Mouse (Mus musculus): Measurements from ENCODE around the gene Fam173a. TPM values are rescaled to one million over a fixed set of nuclear protein-coding genes. Genes with fewer than 3 reads are reported as not detected.
"Not testable (repeated sequence)": the region's sequence is repeated elsewhere in the genome, so short reads cannot be mapped to it uniquely, and the experiment has no call there.

The Fam173a gene
- total RNA-seq, 2 experiments from 2014 or later, result 89.1 to 93.5 TPM

- no peak for DNase-seq (ENCODE audit: low spot score in 2 of 2)
Observed at GRCm38 (mm10) chr17:25765886-25766285, 26.8 kb downstream of the Fam173a start.

- DNase-seq (ENCODE audit: low spot score in 2 of 2), result no peak
Observed at GRCm38 (mm10) chr17:25762591-25762990, 30.1 kb downstream of the Fam173a start.

DNA sequence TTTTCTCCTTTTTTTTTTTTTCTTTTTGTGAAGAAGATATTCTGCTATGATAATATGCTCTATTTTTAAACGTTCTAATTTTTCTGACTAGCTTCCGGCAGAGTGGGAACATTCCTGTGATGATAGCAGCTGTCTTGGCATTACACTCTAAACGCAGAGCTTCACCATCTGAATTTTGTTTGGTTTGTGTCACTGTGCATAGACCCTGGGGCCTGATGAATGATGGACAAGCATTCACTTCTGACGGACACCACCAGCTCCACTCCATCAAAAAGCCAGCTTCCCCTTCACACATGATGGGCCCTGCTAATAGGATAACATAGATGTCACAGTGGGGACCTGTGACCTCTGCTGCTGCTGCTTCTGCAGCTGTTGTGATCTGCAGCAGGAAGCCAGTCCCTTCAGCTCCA lies 31.1 kb downstream of the Fam173a start:
- DNase-seq (ENCODE audit: low spot score in 2 of 2), result no peak

DNA sequence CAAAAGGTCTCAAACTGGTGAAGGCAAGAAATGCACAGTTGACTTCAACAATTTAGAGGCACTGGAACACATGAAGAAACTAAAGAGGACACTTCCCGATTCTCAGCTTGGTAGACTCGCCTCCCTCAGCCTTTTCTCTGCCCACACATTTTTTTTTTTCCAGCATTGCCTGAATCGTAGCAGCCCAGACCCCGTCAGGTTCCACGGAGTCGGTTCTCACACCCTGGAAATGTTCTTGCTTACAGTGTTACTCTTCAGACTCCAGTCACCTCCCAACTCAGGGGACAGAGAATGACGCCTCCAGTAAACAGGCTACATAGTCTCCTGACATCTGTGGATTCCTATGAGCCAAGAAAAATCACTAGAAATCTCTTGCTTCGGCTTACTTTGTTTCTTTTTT lies 32.6 kb downstream of the Fam173a start:
- DNase-seq (ENCODE audit: low spot score in 2 of 2), result no peak

- no peak for DNase-seq (ENCODE audit: low spot score in 2 of 2)
Observed at GRCm38 (mm10) chr17:25757691-25758090, 35.0 kb downstream of the Fam173a start.

DNA sequence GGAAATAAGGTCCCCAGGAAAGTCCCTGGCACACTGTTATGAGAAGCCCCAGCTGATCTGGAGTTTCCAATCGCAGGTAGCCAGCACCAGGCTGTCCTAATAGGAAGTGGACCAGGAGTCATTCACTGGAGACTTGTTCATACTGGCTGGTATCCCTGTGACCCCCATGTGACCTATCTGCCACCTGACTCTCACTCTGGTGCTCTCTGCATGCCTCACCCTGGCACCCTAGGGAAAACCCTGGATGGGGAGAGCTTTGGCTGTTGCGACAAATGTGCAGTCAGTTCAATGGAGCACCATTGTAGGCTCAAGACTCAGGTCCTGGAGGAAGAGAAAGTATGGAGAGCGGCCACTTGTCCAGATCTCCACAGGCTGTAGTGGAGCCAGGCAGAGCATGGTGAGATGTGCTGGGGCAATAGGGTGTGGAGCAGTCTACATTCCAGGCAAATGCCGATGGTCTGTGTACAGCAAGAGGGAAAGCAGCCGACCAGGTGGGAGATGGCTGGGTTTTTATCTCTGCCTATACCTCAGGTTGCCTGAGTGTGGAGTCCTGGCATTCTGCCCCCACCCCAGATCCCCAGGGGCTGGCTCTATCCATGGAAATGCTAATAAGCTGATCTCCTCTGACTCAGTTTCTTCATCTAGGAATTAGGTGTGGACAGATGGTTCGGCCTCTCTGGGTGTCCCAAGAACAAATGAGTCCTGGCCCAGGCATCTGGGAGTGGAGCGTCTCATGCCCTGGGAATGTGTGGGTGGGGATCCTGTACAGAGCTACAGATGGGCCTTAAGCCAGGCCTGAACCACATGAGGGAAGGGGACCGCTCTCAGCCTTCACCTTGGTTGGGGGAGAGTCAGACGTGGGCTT lies 36.1 kb downstream of the Fam173a start:
- DNase-seq (ENCODE audit: low spot score in 2 of 2), result no peak

DNA sequence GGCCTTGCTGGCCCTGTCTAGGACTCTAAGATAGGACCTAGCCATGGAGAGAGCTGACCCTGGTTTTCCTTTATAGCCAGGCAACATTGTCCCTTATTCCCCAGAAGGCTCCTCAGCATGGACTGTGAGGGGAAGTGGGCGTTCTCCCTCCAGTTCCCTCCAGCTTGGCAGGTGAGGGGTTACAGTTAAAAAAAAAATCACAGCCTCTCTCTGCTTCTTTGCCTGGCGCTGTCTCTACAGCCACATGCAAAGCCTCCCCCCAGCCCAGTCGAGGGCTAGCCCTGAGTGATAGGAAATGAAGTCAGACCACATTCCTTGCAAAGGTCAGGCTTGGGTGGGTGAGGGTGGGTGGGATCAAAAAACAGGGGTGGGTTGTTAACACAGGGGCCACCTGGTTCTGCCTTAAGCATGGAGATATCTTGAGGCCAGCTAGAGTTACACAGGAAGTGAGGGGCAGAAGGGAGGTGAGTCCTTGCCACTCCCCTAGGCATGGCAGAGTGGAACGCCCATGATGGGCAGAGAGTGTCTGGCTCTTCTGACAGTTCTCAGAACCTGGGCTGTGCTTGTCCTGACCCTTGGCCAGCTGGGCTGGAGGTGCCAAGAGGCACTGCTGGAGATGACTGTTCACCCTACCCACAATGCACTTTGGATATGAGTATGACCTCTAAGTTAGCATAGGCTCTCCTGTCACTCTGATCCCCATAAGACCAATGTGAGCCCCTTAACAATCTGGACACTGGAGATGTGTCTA lies 36.9 kb downstream of the Fam173a start:
- no peak for DNase-seq (ENCODE audit: low spot score in 2 of 2)

DNA sequence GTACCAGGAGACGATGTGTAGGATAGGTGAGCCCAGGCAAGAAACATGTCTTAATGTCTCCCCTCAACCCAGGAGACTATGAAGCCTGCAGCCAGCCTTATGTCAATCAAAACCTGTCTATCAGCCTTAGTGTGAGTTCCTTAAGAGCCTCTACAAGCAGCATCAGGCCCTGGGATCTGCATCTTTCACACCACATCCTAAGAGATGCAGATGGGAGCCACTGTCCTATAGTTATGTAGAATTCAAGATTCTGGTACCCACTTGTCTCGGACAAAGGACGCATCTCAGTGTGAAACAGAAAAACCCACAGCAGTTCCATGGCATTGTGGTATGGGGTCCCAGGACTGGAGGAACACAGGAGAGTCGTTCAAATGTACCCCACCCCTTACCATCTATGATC lies 37.6 kb downstream of the Fam173a start:
- no peak for DNase-seq (ENCODE audit: low spot score in 2 of 2)

- no peak for DNase-seq (ENCODE audit: low spot score in 2 of 2)
Observed at GRCm38 (mm10) chr17:25754241-25754640, 38.5 kb downstream of the Fam173a start, which contains the start of gene Msln. TSS of gene Msln (minus strand) at chr17:25754378.

DNA sequence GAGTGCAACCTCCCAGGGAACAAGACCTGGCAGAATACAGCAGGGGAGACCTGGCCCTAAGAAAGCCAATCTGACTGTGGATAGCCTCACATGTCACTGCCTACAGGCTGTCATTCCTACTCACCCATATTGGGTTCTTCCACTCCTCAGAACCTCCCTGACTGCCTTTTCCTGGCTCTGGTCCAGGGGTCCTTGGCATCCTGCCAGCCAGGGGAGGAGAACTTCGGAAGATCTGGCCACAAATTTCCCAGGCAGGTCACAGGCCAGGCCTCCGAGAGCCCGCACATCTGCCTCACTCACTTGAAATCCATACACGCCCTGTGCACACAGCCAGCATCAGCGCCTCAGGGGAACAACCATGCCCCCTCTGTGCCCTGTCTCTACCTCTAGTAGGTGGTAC lies 41.3 kb downstream of the Fam173a start:
- peak; percentile 64 to 72 for DNase-seq (ENCODE audit: low spot score in 2 of 2)

DNA sequence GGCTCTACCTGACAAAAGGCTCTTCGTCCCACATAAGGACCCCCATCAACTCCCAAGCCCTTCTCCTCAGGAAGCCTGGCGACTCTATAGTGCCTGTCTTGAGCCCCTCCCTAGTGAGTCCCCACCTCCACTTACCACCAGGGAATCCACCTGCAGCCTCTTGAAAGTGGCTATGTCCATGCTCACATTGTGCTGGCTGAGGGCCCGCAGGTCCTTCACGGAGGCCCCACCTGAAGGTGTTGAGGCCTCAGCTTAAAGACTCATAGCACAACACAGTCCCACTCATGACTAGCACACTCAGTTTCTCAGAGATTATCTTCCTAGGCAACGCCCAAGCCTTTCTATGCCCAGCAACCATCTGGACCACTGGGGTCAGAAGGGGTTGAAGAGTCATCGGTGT lies 43.4 kb downstream of the Fam173a start:
- no peak for DNase-seq (ENCODE audit: low spot score in 2 of 2)

- DNase-seq (ENCODE audit: low spot score in 2 of 2), result no peak
Observed at GRCm38 (mm10) chr17:25748238-25748637, 44.5 kb downstream of the Fam173a start.

DNA sequence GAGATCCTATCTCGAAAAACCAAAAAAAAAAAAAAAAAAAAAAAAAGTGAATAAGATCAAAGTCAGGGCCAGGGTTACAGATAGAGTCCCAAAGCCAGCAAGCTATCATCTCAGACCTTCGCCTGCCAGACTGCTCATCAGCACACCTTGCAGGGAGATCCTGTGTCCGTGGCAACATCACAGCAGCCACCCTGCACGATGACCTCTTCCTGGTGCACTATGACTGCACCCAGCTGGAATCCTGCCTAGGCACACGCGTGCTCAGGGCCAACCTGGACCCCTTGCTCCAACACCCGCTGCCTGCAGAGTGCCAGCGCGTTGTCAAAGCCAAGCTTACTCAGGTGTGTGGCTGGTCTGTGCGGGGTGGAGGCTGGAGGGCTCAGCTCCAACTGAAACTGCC lies 48.4 kb downstream of the Fam173a start:
- no peak for DNase-seq (ENCODE audit: low spot score in 2 of 2)

GRCm38 (mm10) chr17:25743831-25744230 lies 48.9 kb downstream of the Fam173a start:
- DNase-seq (ENCODE audit: low spot score in 2 of 2), result no peak

DNA sequence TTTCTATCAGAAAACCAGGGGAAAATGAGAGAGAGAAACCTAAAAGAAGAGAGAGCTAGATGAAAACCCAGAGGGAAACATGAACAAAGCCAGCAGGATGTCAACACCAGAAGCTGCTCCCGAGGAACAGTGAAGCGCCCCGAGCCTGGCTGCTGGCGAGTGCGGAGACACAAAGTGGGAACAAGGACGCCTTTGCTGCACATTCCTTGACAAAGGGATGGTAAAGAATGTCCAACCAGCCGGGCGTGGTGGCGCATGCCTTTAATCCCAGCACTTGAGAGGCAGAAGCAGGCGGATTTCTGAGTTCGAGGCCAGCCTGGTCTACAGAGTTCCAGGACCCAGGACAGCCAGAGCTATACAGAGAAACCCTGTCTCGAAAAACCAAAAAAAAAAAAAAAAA lies 51.2 kb downstream of the Fam173a start:
- not testable (repeated sequence) for DNase-seq (ENCODE audit: low spot score in 2 of 2)

Small RNAs within 50 kb of the gene (microRNA-seq; reads per million reads assigned to microRNA genes)
- not detected for gene Gm25083
- gene Mir3082, result 1.1 reads per million
- gene Mir6966, result not detected

Other genes starting within 250 kb of the Fam173a start
- 1 to 10 TPM; 2.4 TPM for gene Sox8, start 222.2 kb downstream of the Fam173a start, total RNA-seq (2021)
- 10 to 100 TPM; 32.4 to 34.3 TPM for gene Lmf1, start 213.8 kb downstream of the Fam173a start, total RNA-seq (2021)
- 1 to 10 TPM in 1 of 2 experiments, not detected in 1; 1.8 TPM for gene Gng13, start 75.7 kb downstream of the Fam173a start, total RNA-seq (2021)
- gene Chtf18, start 65.5 kb downstream of the Fam173a start, total RNA-seq (2021), result 10 to 100 TPM; 16.2 to 17.7 TPM
- gene Rpusd1, start 65.2 kb downstream of the Fam173a start, total RNA-seq (2021), result 10 to 100 TPM; 16.6 to 18.2 TPM
- gene Mslnl, start 56.9 kb downstream of the Fam173a start, total RNA-seq (2021), result not detected
- gene Msln, start 38.5 kb downstream of the Fam173a start, total RNA-seq (2021), result 10 to 100 TPM; 16.3 to 19.1 TPM
- gene Narfl, start 19.1 kb downstream of the Fam173a start, total RNA-seq (2021), result 10 to 100 TPM; 39.5 to 40.8 TPM
- 10 to 100 TPM; 51.4 to 53.4 TPM for gene Haghl, start 7.2 kb downstream of the Fam173a start, total RNA-seq (2021)
- under 1 TPM in 1 of 2 experiments, not detected in 1; 0.22 TPM for gene Ccdc78, start 6.3 kb downstream of the Fam173a start, total RNA-seq (2021)
- not detected for gene AC134908.4, start 2.8 kb upstream of the Fam173a start, total RNA-seq (2021)
- 10 to 100 TPM; 71.1 to 74.5 TPM for gene Metrn, start 4.2 kb upstream of the Fam173a start, total RNA-seq (2021)
- 10 to 100 TPM; 24.8 to 26.9 TPM for gene Fbxl16, start 16.2 kb upstream of the Fam173a start, total RNA-seq (2021)
- 10 to 100 TPM; 27.8 to 31.0 TPM for gene Wdr24, start 30.7 kb upstream of the Fam173a start, total RNA-seq (2021)
- gene Jmjd8, start 36.0 kb upstream of the Fam173a start, total RNA-seq (2021), result 10 to 100 TPM; 72.9 to 81.8 TPM
- 100 to 1,000 TPM; 210 to 213 TPM for gene Stub1, start 40.5 kb upstream of the Fam173a start, total RNA-seq (2021)
- 10 to 100 TPM; 19.3 to 21.4 TPM for gene Rhbdl1, start 44.4 kb upstream of the Fam173a start, total RNA-seq (2021)
- gene Gm20683, start 48.9 kb upstream of the Fam173a start, total RNA-seq (2021), result 10 to 100 TPM; 13.2 to 15.5 TPM
- gene Rhot2, start 52.0 kb upstream of the Fam173a start, total RNA-seq (2021), result 10 to 100 TPM; 89.6 to 95.0 TPM
- 10 to 100 TPM; 53.1 to 58.9 TPM for gene Wdr90, start 68.6 kb upstream of the Fam173a start, total RNA-seq (2021)
- gene Mcrip2, start 75.9 kb upstream of the Fam173a start, total RNA-seq (2021), result 100 to 1,000 TPM; 193 to 209 TPM
- gene Mettl26, start 82.2 kb upstream of the Fam173a start, total RNA-seq (2021), result 10 to 100 TPM; 80.4 to 81.3 TPM
- gene Wfikkn1, start 88.0 kb upstream of the Fam173a start, total RNA-seq (2021), result 1 to 10 TPM; 5.1 to 5.2 TPM
- gene Rab40c, start 126.8 kb upstream of the Fam173a start, total RNA-seq (2021), result 10 to 100 TPM; 36.4 to 38.1 TPM
- gene Pigq, start 152.0 kb upstream of the Fam173a start, total RNA-seq (2021), result 100 to 1,000 TPM in 1 of 2 experiments, 10 to 100 TPM in 1; 97.7 to 115 TPM
- 1 to 10 TPM in 1 of 2 experiments, under 1 TPM in 1; 0.54 to 1.5 TPM for gene Nhlrc4, start 152.1 kb upstream of the Fam173a start, total RNA-seq (2021)
- gene A930017K11Rik, start 159.7 kb upstream of the Fam173a start, total RNA-seq (2021), result 1 to 10 TPM in 1 of 2 experiments, not detected in 1; 1.1 TPM
- gene Capn15, start 192.9 kb upstream of the Fam173a start, total RNA-seq (2021), result 10 to 100 TPM; 24.0 to 24.2 TPM

All from adrenal gland, postnatal 4 days (tissue).